Mouse (Mus musculus) midbrain, embryonic 11.5 days (tissue): Measurements from ENCODE around the gene Dhrs1. TPM values are rescaled to one million over a fixed set of nuclear protein-coding genes. Genes with fewer than 3 reads are reported as not detected.

Experiments
- ATAC-seq: fragments of 200-750 bp; cut with Nextera tagmentation; 2 replicates; pipeline ENCODE4 v1.8.0; 2017; ENCODE audit warnings: moderate TSS enrichment, moderate library complexity; ENCODE audit not compliant: low FRiP score
- DNase-seq: peaks from one replicate; pipeline ENCODE4 v3.0.0; 2015; ENCODE audit warnings: low spot score; ENCODE audit errors: missing footprints
- H3K27ac ChIP-seq: fragments of 300-500 bp; sonication (generic); 2 replicates; pipeline ENCODE4 v1.5.1; 2014; ENCODE audit warnings: low read depth, low read length
- H3K27me3 ChIP-seq: fragments of 300-500 bp; sonication (generic); 2 replicates; pipeline ENCODE4 v1.6.1; 2014; ENCODE audit warnings: mild to moderate bottlenecking, low read length, moderate library complexity, mixed read lengths; ENCODE audit not compliant: control insufficient read depth, insufficient read depth
- H3K36me3 ChIP-seq: fragments of 300-500 bp; sonication (generic); 2 replicates; pipeline ENCODE4 v1.6.1; 2014; ENCODE audit warnings: mild to moderate bottlenecking, low read length, moderate library complexity, mixed read lengths; ENCODE audit not compliant: control insufficient read depth, insufficient read depth
- H3K4me1 ChIP-seq: fragments of 300-500 bp; sonication (generic); 2 replicates; pipeline ENCODE4 v1.6.1; 2014; ENCODE audit warnings: low read length; ENCODE audit not compliant: control insufficient read depth, insufficient read depth
- H3K4me2 ChIP-seq: fragments of 300-500 bp; sonication (generic); 2 replicates; pipeline ENCODE4 v1.6.1; 2014; ENCODE audit warnings: mild to moderate bottlenecking, moderate library complexity
- H3K4me3 ChIP-seq: fragments of 300-500 bp; sonication (generic); 2 replicates; pipeline ENCODE4 v1.5.1; 2014; ENCODE audit warnings: low read depth, low read length
- H3K9ac ChIP-seq: fragments of 300-500 bp; sonication (generic); 2 replicates; pipeline ENCODE4 v1.6.1; 2014; ENCODE audit warnings: low read length
- H3K9me3 ChIP-seq: fragments of 300-500 bp; sonication (generic); 2 replicates; pipeline ENCODE4 v1.6.1; 2016; ENCODE audit warnings: low read length; ENCODE audit not compliant: control insufficient read depth
- WGBS: fragments of 180-500 bp; shearing (Covaris S2); extraction: QIAGEN DNeasy Blood & Tissue Kit; methylation state at CpG from one replicate; pipeline ENCODE4 v1.1.7; 2014; 5-methylcytosine and 5-hydroxymethylcytosine counted together
- polyA plus RNA-seq: library from polyadenylated mRNA; unstranded; fragments of >200 nt; fragmentation: Nextera tagmentation; extraction: Ambion mirVana; gene quantifications from 2 replicates; pipeline ENCODE4 v1.2.1, GENCODE M21; 2014

Gene Dhrs1
- polyA plus RNA-seq, 1 experiment from 2014 or later: 69.5 TPM

- H3K27me3 ChIP-seq: peaks cover 51% of the 10 kb centered on the region
- no peaks in the 10 kb centered on the region; the same call in 1 of the 2 replicates for H3K4me1 ChIP-seq
- WGBS: 51% methylated on average over 9 of the region's 9 CpGs
- no peak overlapping the region for H3K9ac ChIP-seq
- no peak overlapping the region for H3K27ac ChIP-seq
- ATAC-seq (no peak), DNase-seq (no peak)
- no peak overlapping the region for H3K4me3 ChIP-seq
- no peak overlapping the region for H3K4me2 ChIP-seq
- no peaks in the 10 kb centered on the region for H3K9me3 ChIP-seq
- no peaks in the 10 kb centered on the region for H3K36me3 ChIP-seq
Observed at GRCm38 (mm10) chr14:55782361-55782960, 37.0 kb upstream of the Dhrs1 start.

GRCm38 (mm10) chr14:55781310-55781709 lies 35.8 kb upstream of the Dhrs1 start:
- H3K27ac ChIP-seq: no peak overlapping the region
- 16% methylated on average over 14 of the region's 14 CpGs for WGBS
- ATAC-seq (peak; percentile 69; the same call in 1 of the 2 replicates), DNase-seq (peak; percentile 95)
- H3K4me2 ChIP-seq: peak overlapping the region; percentile 30; the same call in 1 of the 2 replicates
- no peak overlapping the region for H3K9ac ChIP-seq
- no peaks in the 10 kb centered on the region; the same call in 1 of the 2 replicates for H3K4me1 ChIP-seq
- peaks cover 46% of the 10 kb centered on the region for H3K27me3 ChIP-seq
- H3K9me3 ChIP-seq: no peaks in the 10 kb centered on the region
- no peak overlapping the region for H3K4me3 ChIP-seq
- H3K36me3 ChIP-seq: no peaks in the 10 kb centered on the region

- no peaks in the 10 kb centered on the region for H3K36me3 ChIP-seq
- ATAC-seq (no peak), DNase-seq (peak; percentile 28)
- no peaks in the 10 kb centered on the region; the same call in 1 of the 2 replicates for H3K4me1 ChIP-seq
- no peak overlapping the region for H3K9ac ChIP-seq
- H3K9me3 ChIP-seq: no peaks in the 10 kb centered on the region
- H3K27me3 ChIP-seq: peaks cover 40% of the 10 kb centered on the region
- H3K27ac ChIP-seq: no peak overlapping the region
- WGBS: 82% methylated on average over 11 of the region's 11 CpGs
- H3K4me3 ChIP-seq: no peak overlapping the region
- H3K4me2 ChIP-seq: no peak overlapping the region
Observed at GRCm38 (mm10) chr14:55780736-55781135, 35.2 kb upstream of the Dhrs1 start.

GRCm38 (mm10) chr14:55779656-55780055 lies 34.2 kb upstream of the Dhrs1 start:
- Histone ChIP-seq H3K9ac (no peak overlapping the region), H3K27me3 (peaks cover 33% of the 10 kb centered on the region), H3K4me2 (no peak overlapping the region), H3K27ac (no peak overlapping the region), H3K4me3 (no peak overlapping the region), H3K9me3 (no peaks in the 10 kb centered on the region), H3K36me3 (no peaks in the 10 kb centered on the region), H3K4me1 (no peaks in the 10 kb centered on the region; the same call in 1 of the 2 replicates)
- ATAC-seq: no peak
- 68% methylated on average over 16 of the region's 16 CpGs for WGBS
- peak; percentile 0 for DNase-seq

GRCm38 (mm10) chr14:55778686-55779085 lies 33.2 kb upstream of the Dhrs1 start:
- ATAC-seq: no peak

GRCm38 (mm10) chr14:55777806-55778205 lies 32.3 kb upstream of the Dhrs1 start:
- no peaks in the 10 kb centered on the region for H3K9me3 ChIP-seq
- 90% methylated on average over 11 of the region's 11 CpGs for WGBS
- no peaks in the 10 kb centered on the region for H3K4me1 ChIP-seq
- no peak for ATAC-seq
- H3K27me3 ChIP-seq: peaks cover 15% of the 10 kb centered on the region
- peak; percentile 14 for DNase-seq
- H3K27ac ChIP-seq: no peak overlapping the region
- no peak overlapping the region for H3K4me2 ChIP-seq
- no peak overlapping the region for H3K4me3 ChIP-seq
- no peaks in the 10 kb centered on the region for H3K36me3 ChIP-seq
- no peak overlapping the region for H3K9ac ChIP-seq

More at GRCm38 (mm10) chr14:55778686-55779085, 33.2 kb upstream of the Dhrs1 start:
- peak; percentile 68 for DNase-seq
- H3K9ac ChIP-seq: no peak overlapping the region
- H3K4me3 ChIP-seq: no peak overlapping the region
- H3K9me3 ChIP-seq: no peaks in the 10 kb centered on the region
- H3K27ac ChIP-seq: no peak overlapping the region
- 93% methylated on average over 15 of the region's 15 CpGs for WGBS
- no peaks in the 10 kb centered on the region for H3K4me1 ChIP-seq
- no peaks in the 10 kb centered on the region for H3K36me3 ChIP-seq
- no peak overlapping the region for H3K4me2 ChIP-seq
- H3K27me3 ChIP-seq: peaks cover 23% of the 10 kb centered on the region

GRCm38 (mm10) chr14:55777176-55777575 lies 31.7 kb upstream of the Dhrs1 start:
- H3K27me3 ChIP-seq: peaks cover 9% of the 10 kb centered on the region
- H3K27ac ChIP-seq: no peak overlapping the region
- no peak overlapping the region for H3K9ac ChIP-seq
- ATAC-seq: no peak
- no peak overlapping the region for H3K4me2 ChIP-seq
- no peak overlapping the region for H3K4me3 ChIP-seq
- no peaks in the 10 kb centered on the region for H3K36me3 ChIP-seq
- no peaks in the 10 kb centered on the region for H3K4me1 ChIP-seq
- WGBS: 62% methylated on average over 3 of the region's 3 CpGs
- H3K9me3 ChIP-seq: no peaks in the 10 kb centered on the region
- DNase-seq: peak; percentile 72

GRCm38 (mm10) chr14:55776711-55777110 lies 31.2 kb upstream of the Dhrs1 start:
- peaks cover 4% of the 10 kb centered on the region for H3K27me3 ChIP-seq
- H3K9ac ChIP-seq: no peak overlapping the region
- no peaks in the 10 kb centered on the region for H3K9me3 ChIP-seq
- WGBS: 74% methylated on average over 7 of the region's 7 CpGs
- no peaks in the 10 kb centered on the region for H3K36me3 ChIP-seq
- ATAC-seq: no peak
- H3K4me1 ChIP-seq: no peaks in the 10 kb centered on the region
- no peak for DNase-seq
- no peak overlapping the region for H3K4me3 ChIP-seq
- no peak overlapping the region for H3K27ac ChIP-seq
- H3K4me2 ChIP-seq: no peak overlapping the region

GRCm38 (mm10) chr14:55769087-55769703 lies 23.7 kb upstream of the Dhrs1 start:
- WGBS: 71% methylated on average over 16 of the region's 16 CpGs

More at GRCm38 (mm10) chr14:55769087-55769703, 23.7 kb upstream of the Dhrs1 start:
- H3K36me3 ChIP-seq: no peaks in the 10 kb centered on the region
- no peak overlapping the region for H3K27ac ChIP-seq
- no peak for ATAC-seq
- H3K4me2 ChIP-seq: no peak overlapping the region
- peaks cover 28% of the 10 kb centered on the region for H3K27me3 ChIP-seq
- H3K4me3 ChIP-seq: no peak overlapping the region
- no peaks in the 10 kb centered on the region for H3K9me3 ChIP-seq
- H3K9ac ChIP-seq: no peak overlapping the region
- H3K4me1 ChIP-seq: peaks cover 7% of the 10 kb centered on the region; the same call in 1 of the 2 replicates
- DNase-seq: no peak
